Mouse (Mus musculus) liver, postnatal 0 days (tissue): ENCODE data around the gene Fam160a2. TPM values are rescaled to one million over a fixed set of nuclear protein-coding genes. Genes with fewer than 3 reads are reported as not detected.

ENCODE experiments used
- ATAC-seq: fragments of 200-750 bp; cut with Nextera tagmentation; 2 replicates; pipeline ENCODE4 v1.8.0; 2017; ENCODE audit warnings: mild to moderate bottlenecking, moderate library complexity
- DNase-seq: peaks from one replicate; pipeline ENCODE4 v3.0.0-alpha.2; 2016
- H3K27ac ChIP-seq: fragments of 300-500 bp; sonication (generic); 2 replicates; pipeline ENCODE4 v1.5.1; 2014; ENCODE audit warnings: antibody characterized with exemption, moderate library complexity, mild to moderate bottlenecking, low read depth
- H3K27me3 ChIP-seq: fragments of 300-500 bp; sonication (generic); 2 replicates; pipeline ENCODE4 v1.6.1; 2014; ENCODE audit warnings: low read length, control low read depth, mixed read lengths; ENCODE audit not compliant: insufficient read depth
- H3K36me3 ChIP-seq: fragments of 300-500 bp; sonication (generic); replicated peaks from 2 replicates; pipeline ENCODE4 v1.6.1; 2014; ENCODE audit warnings: mild to moderate bottlenecking, control low read depth, low read length, moderate library complexity, mixed read lengths; ENCODE audit not compliant: insufficient read depth
- H3K4me1 ChIP-seq: fragments of 300-500 bp; sonication (generic); 2 replicates; pipeline ENCODE4 v1.6.1; 2014; ENCODE audit warnings: antibody characterized with exemption, mild to moderate bottlenecking, control low read depth; ENCODE audit not compliant: insufficient read depth
- H3K4me2 ChIP-seq: fragments of 300-500 bp; sonication (generic); 2 replicates; pipeline ENCODE4 v1.6.1; 2014; ENCODE audit warnings: low read depth, mild to moderate bottlenecking, low read length, moderate library complexity, mixed read lengths
- H3K4me3 ChIP-seq: fragments of 300-500 bp; sonication (generic); 2 replicates; pipeline ENCODE4 v1.5.1; 2014; ENCODE audit warnings: low read depth, low read length
- H3K9ac ChIP-seq: fragments of 300-500 bp; sonication (generic); replicated peaks from 2 replicates; pipeline ENCODE4 v1.6.1; 2014; ENCODE audit warnings: mild to moderate bottlenecking, moderate library complexity
- H3K9me3 ChIP-seq: fragments of 300-500 bp; sonication (generic); 2 replicates; pipeline ENCODE4 v1.6.1; 2016; ENCODE audit warnings: mild to moderate bottlenecking, control low read depth, low read length, mixed read lengths
- CTCF ChIP-seq: sonication (generic); IDR thresholded peaks from 2 replicates; pipeline ENCODE4 v1.5.1; 2016; ENCODE audit warnings: antibody characterized with exemption, low read depth
- EP300 ChIP-seq: IDR thresholded peaks from 2 replicates; pipeline ENCODE4 v1.6.1; 2016; ENCODE audit warnings: antibody characterized with exemption, low read depth, mild to moderate bottlenecking
- WGBS: fragments of 180-500 bp; shearing (Covaris S2); extraction: QIAGEN DNeasy Blood & Tissue Kit; methylation state at CpG from one replicate; pipeline ENCODE4 v1.1.7; 2014; ENCODE audit not compliant: insufficient replicate concordance; 5-methylcytosine and 5-hydroxymethylcytosine counted together
- polyA plus RNA-seq: library from polyadenylated mRNA; unstranded; fragments of >200 nt; fragmentation: Nextera tagmentation; extraction: Ambion mirVana; gene quantifications from 2 replicates; pipeline ENCODE4 v1.2.1, GENCODE M21; 2015

The Fam160a2 gene
- polyA plus RNA-seq, 1 experiment from 2014 or later, result 11.1 TPM

DNA sequence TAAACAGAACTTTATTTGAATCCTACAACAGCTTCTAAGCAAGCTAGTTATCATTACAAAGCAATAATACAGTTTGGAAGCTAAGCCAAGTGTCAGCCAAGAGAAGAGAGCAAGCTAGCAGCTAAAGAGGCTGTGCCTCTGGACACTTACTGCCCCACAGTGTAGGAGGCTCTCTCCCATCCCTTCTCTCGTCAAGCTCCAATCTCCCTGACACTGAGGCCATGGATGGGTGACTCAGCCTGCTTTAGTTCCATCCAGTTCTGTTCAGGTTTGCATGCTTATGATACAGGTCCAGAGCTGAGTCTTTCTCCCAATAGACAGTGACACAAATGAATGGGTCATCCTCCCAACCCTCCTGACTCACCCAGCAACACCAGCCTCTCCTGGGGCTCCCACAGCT lies 32.2 kb upstream of the Fam160a2 start:
- Histone ChIP-seq H3K4me1 (no peaks in the 10 kb centered on the region), H3K9ac (no peak overlapping the region), H3K27ac (no peak overlapping the region), H3K36me3 (no peaks in the 10 kb centered on the region), H3K9me3 (no peaks in the 10 kb centered on the region), H3K27me3 (peaks cover 2% of the 10 kb centered on the region; the same call in 1 of the 2 replicates), H3K4me3 (no peak overlapping the region), H3K4me2 (no peak overlapping the region)
- ATAC-seq (no peak), DNase-seq (no peak)
- TF ChIP-seq CTCF, result no peak
- no peak for TF ChIP-seq EP300
- WGBS, result 43% methylated on average over 1 of the region's 1 CpGs

DNA sequence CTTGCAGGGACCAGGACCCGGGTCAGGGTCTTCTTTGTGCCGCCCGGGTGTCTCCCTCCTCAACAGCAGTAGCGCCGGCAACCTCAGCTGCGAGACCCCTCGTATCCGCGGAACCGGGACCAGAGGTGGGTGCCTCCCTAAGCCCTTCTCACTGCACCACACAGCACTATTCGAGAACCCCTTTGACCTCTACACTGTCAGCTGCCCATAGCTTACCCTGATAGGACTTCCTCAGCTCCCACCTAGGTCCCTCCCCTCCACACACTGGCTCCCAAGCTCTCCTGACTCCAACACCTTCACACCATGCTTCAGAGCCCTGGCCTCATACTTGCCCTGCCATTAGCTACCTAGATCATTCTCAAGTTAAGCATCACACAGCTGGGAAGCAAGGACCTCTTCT lies 26.2 kb upstream of the Fam160a2 start:
- Histone ChIP-seq H3K36me3 (no peaks in the 10 kb centered on the region), H3K4me2 (no peak overlapping the region), H3K27ac (no peak overlapping the region), H3K4me3 (no peak overlapping the region), H3K9ac (no peak overlapping the region), H3K27me3 (peaks cover 33% of the 10 kb centered on the region), H3K4me1 (no peaks in the 10 kb centered on the region), H3K9me3 (no peaks in the 10 kb centered on the region)
- ATAC-seq, result no peak
- TF ChIP-seq EP300 (no peak), CTCF (no peak)
- 1% methylated on average over 11 of the region's 11 CpGs for WGBS
- no peak for DNase-seq

DNA sequence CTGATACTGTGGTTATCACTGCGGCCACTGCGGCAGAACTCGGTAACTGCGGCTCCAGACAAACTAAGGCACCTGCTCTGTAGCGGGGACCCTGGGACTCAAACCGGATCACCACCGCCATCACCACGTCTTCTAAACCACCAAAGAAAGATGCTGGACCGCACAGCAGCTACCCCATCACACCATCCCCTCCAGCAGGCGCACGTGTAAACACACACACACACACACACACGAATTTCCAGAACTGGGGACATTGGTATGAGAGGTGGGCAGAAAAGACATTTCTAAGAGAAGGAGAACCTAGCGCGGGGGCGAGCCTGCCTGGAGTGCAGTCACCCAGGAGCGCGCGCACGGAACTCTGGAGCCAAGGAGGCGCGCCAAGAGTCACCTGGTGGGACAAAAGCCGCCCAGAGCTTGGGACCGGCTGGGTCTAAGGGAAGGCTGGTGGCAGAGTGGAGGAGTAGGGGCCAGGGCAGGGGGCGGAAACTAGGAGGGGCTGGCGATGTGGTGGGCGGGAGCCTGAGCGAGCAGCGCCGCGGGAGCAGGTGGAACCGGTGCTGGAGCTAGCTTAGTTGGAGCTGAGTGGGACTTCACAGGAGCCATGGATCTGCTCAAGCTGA lies 25.7 kb upstream of the Fam160a2 start, which contains the start of gene Cckbr:
Cckbr (plus strand) TSS at position 308 of the 620 bp plus-strand sequence.
- ATAC-seq (no peak), DNase-seq (no peak)
- no peak within 1 kb of the TSS for H3K4me2 ChIP-seq
- TF ChIP-seq EP300 (no peak), CTCF (no peak)
- 4% methylated on average over 31 of the region's 31 CpGs for WGBS
- peaks cover 33% of the 10 kb centered on the region for H3K27me3 ChIP-seq
- no peaks in the 10 kb centered on the region for H3K36me3 ChIP-seq
- H3K4me1 ChIP-seq, result no peaks in the 10 kb centered on the region
- H3K9ac ChIP-seq, result no peak within 1 kb of the TSS
- H3K4me3 ChIP-seq, result no peak within 1 kb of the TSS
- no peak within 1 kb of the TSS for H3K27ac ChIP-seq
- H3K9me3 ChIP-seq, result no peaks in the 10 kb centered on the region

DNA sequence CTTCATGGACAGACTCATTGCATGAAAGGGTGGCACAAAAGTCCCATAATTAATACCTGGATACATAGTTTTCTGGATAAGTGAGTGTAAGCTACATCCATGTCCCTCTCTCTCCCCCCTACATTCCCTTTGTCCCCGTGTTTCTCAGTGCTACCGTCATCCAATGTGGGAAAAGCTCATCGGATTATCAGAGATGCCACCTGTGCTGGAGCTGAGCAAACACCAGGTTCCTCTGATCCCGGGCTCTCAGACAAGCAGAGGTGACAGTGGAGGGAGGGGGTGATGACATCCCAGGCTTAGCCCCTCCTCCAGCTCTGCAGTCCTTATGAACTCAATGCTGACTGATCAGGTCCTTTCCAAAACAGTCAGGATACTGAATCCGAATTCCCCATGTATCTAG lies 24.5 kb upstream of the Fam160a2 start:
- H3K4me2 ChIP-seq, result no peak overlapping the region
- 3% methylated on average over 5 of the region's 5 CpGs for WGBS
- H3K9me3 ChIP-seq, result no peaks in the 10 kb centered on the region
- no peak overlapping the region for H3K27ac ChIP-seq
- H3K36me3 ChIP-seq, result no peaks in the 10 kb centered on the region
- no peak overlapping the region for H3K4me3 ChIP-seq
- DNase-seq (no peak), ATAC-seq (no peak)
- TF ChIP-seq EP300 (no peak), CTCF (no peak)
- H3K27me3 ChIP-seq, result peaks cover 33% of the 10 kb centered on the region
- H3K9ac ChIP-seq, result no peak overlapping the region
- no peaks in the 10 kb centered on the region for H3K4me1 ChIP-seq

DNA sequence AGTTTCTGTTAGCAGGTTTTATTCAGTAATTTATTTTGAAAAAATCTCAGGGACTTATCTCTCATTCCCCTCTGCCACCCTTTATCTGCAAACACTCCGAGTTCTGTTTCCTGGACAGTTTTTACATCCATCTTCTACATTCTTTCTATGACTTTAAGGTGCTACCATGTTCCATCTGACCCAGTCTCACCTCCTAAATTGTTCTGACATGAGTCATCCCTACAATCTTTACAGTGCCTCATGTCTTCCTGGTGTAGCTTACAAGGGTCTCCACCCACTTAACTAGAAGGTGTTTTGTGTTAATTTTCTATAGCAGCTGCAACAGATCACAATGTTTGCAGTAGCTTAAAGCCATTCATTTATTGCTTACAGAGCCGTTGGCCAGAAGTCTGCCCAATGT lies 21.0 kb upstream of the Fam160a2 start:
- no peak for TF ChIP-seq CTCF
- TF ChIP-seq EP300, result no peak
- H3K4me3 ChIP-seq, result no peak overlapping the region
- 39% methylated on average over 2 of the region's 2 CpGs for WGBS
- H3K4me2 ChIP-seq, result no peak overlapping the region
- no peak overlapping the region for H3K27ac ChIP-seq
- H3K9ac ChIP-seq, result no peak overlapping the region
- peaks cover 19% of the 10 kb centered on the region for H3K27me3 ChIP-seq
- no peak for ATAC-seq
- no peaks in the 10 kb centered on the region for H3K9me3 ChIP-seq
- no peaks in the 10 kb centered on the region for H3K36me3 ChIP-seq
- no peaks in the 10 kb centered on the region for H3K4me1 ChIP-seq
- no peak for DNase-seq

DNA sequence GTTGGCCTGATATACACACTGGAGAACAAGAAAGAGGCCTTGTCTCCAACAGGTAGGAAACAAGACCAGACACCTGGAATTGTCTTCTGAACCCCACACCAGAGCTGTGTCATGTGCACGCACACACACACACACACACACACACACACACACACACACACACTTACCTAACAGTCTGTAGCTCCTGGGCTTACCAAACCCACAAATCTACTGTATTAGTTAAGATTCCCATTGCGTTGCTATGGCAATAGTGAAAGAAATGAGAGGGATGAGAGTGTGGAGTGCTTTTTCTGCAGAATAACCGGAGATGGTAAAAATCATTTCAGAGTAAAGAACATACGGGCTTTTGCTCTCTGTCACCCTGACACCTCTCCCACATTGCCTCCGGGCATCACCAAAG lies 18.3 kb upstream of the Fam160a2 start:
- no peak for DNase-seq
- H3K9me3 ChIP-seq, result no peaks in the 10 kb centered on the region
- H3K36me3 ChIP-seq, result no peaks in the 10 kb centered on the region
- no peak overlapping the region for H3K27ac ChIP-seq
- ATAC-seq, result no peak
- TF ChIP-seq EP300, result no peak
- no peak for TF ChIP-seq CTCF
- WGBS, result 69% methylated on average over 5 of the region's 5 CpGs
- H3K27me3 ChIP-seq, result no peaks in the 10 kb centered on the region
- H3K4me1 ChIP-seq, result no peaks in the 10 kb centered on the region
- H3K4me3 ChIP-seq, result no peak overlapping the region
- no peak overlapping the region for H3K9ac ChIP-seq
- H3K4me2 ChIP-seq, result no peak overlapping the region

DNA sequence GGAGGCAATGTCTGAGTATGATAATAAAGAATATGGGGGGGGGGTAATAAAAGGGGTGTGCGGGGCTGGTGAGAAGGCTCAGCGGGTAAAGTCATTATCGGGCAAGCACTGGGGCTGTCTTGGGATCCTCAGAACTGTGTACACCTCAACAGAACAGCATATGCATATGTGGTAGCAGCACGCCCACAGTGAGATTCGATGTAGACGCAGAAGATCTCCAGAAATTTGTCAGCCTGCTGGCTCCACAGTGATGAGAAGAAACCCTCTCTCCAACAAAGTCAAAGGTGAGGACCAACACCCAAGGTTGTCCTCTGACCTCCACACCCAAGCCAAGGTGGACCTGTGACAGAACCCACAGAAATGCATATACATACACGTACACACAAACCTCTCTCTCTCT lies 16.7 kb upstream of the Fam160a2 start:
- H3K4me2 ChIP-seq, result no peak overlapping the region
- no peak for TF ChIP-seq CTCF
- TF ChIP-seq EP300, result no peak
- ATAC-seq (no peak), DNase-seq (no peak)
- no peak overlapping the region for H3K27ac ChIP-seq
- no peak overlapping the region for H3K9ac ChIP-seq
- H3K36me3 ChIP-seq, result no peaks in the 10 kb centered on the region
- H3K27me3 ChIP-seq, result no peaks in the 10 kb centered on the region
- H3K4me1 ChIP-seq, result no peaks in the 10 kb centered on the region
- no peaks in the 10 kb centered on the region for H3K9me3 ChIP-seq
- 76% methylated on average over 7 of the region's 7 CpGs for WGBS
- no peak overlapping the region for H3K4me3 ChIP-seq
